Mouse (Mus musculus) adrenal gland, postnatal 14 days (tissue): ENCODE measurements around the gene Srd5a2. TPM values are rescaled to one million over a fixed set of nuclear protein-coding genes. Genes with fewer than 3 reads are reported as not detected.
A peak's percentile ranks its signal among the peaks of the same experiment; 100 is the strongest.

Experiments used
- DNase-seq: peaks from one replicate; pipeline ENCODE4 v3.0.0; 2021; ENCODE audit warnings: mixed read lengths
- total RNA-seq: library from RNA; stranded (reverse); gene quantifications from 2 replicates; pipeline ENCODE4 v1.2.3, GENCODE M21; 2021

Srd5a2 gene
- total RNA-seq, 1 experiment from 2014 or later = 91.0 TPM

DNA sequence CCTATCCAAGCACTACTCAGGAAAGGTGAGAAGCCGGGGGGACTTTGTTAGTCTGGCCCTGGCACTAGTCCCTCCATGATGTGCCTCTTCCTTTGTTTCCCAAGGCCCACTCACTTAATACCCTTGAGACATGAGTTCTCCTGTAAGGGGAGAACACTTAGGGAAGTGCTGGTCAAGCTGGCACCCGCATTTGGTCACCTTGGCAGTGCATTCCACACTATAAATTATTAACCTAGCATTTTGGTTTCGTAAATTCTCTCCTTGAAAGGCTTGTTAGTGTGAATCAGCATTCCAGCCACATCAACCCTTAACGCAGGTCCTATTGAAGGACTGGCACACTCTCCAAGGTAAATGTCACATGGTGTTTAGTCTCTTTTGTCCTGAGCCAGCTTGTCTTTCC lies 61.8 kb downstream of the Srd5a2 start:
- no peak for DNase-seq

DNA sequence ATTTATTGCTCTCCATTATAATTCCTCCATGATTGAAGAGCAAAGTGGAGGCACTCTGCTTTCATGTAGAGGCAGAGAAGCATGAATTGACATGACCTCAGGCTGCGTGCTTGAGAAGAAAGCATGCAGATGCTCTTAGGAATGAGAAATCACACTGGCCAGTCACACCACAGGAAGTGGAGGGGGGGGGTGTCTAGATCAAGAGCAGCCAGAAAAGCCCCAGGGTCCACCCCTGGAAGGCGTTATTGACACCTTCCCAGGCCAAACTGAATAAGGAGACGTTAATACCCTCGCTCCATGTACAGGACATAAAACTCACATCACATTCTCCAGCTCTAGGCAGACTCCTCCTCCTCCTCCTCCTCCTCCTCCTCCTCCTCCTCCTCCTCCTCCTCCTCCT lies 63.2 kb downstream of the Srd5a2 start:
- no peak for DNase-seq

DNA sequence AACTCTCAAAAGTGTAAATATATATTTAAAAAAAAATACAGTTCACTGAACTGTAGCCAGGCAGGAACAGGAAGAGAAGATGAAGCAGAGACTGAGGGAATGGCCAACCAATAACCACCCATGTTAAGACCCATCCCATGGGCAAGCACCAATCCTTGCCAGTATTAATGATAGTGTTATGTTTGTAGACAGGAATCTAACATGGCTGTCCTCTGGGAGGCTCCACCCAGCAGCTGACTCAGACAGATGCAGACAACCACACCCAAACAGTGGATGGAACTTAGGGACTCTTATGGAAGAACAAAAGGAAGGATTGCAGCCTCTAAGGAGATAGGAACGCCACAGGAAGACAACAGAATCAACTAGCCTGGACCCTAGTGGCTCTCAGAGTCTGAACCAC lies 64.8 kb downstream of the Srd5a2 start:
- DNase-seq = no peak

DNA sequence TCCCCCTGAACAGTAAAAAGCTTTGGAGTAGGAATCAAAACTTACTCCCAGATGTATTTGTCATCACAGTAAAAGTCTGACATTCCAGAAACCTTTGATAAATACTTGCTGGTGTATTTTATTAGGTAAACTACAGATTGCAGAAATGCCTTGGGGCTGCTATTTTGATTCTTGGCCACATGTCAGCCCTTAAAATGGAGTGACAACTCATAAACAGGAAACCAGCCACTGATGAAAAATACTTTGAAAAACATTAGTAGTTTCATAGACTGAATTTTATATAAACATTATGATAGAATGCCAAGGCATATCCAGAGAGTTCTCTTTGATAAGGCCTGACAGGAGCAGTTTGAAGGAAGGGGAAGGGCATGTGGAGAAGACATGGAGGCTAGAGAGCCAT lies 71.7 kb downstream of the Srd5a2 start:
- DNase-seq = no peak

DNA sequence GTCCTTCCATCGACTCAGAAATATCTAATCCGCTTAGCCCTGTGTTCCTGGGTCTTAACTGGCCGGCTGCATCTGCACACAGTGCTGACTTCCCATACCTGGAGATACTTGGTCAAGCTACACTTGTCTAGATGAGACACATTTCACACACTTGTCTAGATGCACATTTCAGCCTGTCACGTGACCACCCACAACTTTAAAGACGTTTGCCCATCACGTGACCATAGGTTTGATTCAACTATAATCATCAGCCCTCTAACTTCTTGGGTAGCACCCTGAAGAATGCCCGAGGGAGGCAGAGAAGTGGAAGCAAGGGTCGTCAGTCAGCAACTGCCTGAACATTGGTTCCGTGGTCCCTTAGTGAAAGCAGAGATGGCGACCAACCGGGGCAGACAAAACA lies 75.1 kb downstream of the Srd5a2 start:
- no peak for DNase-seq

DNA sequence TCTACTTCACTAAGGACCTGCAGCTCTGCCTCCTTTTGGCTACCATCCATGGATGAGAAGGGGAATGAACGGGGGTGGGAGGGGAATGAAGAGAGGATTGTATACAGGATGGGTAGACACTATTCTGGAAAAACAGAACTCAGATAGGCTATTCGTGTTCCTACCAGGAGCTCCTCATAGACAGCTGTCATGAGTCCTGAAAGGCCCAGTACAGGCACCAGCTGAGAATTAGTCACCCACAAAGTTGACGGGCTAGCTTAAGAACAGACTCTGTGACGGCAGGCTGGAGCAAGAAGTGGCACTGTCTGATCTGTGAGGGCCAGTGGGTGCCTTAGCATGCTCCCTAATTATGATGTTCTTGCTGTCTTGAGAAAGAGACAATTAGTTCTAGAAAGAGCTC lies 76.4 kb downstream of the Srd5a2 start:
- DNase-seq = no peak

DNA sequence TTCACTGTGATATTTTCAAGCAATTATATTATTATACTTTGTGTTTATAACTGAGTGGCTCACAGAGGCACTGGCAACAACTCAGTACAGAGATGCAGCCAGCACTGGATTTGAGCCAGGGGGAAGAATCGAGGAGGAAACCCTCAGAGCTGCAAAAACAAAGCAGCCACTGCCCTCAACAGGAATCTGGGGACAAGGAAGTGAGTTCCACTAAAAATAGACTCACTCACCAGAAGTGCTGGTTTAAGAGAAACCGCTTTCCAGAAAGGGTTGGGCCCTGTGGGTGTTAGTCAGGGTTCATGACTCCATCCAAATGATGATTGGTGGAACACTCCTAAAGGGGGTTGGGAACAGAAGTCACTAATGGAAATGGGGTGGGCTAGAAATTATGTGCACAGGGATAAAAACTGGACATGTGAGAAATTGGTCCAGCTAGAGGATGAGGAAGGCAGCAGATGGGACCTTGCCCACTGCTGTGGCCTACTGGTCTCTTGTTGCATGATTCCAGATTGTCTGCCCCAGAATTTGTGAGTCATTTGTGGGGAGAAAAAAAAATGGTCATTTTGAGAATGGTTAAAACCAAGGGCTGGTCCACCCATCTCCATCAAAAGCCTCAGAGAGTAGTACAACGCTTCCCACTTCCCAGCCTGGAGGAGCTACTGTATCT lies 77.2 kb downstream of the Srd5a2 start:
- DNase-seq = peak; percentile 71

Other genes starting within 250 kb of the Srd5a2 start
- gene Ehd3, start 243.8 kb downstream of the Srd5a2 start, total RNA-seq = 72.5 and 74.0 TPM in 2 replicates
- 210 and 252 TPM in 2 replicates for gene Xdh, start 97.7 kb downstream of the Srd5a2 start, total RNA-seq
- gene Memo1, start 247.6 kb upstream of the Srd5a2 start, total RNA-seq = 88.5 and 102 TPM in 2 replicates